Comparison of ENCODE assay signal across 10 mouse cellular contexts in the genomic region with DNA sequence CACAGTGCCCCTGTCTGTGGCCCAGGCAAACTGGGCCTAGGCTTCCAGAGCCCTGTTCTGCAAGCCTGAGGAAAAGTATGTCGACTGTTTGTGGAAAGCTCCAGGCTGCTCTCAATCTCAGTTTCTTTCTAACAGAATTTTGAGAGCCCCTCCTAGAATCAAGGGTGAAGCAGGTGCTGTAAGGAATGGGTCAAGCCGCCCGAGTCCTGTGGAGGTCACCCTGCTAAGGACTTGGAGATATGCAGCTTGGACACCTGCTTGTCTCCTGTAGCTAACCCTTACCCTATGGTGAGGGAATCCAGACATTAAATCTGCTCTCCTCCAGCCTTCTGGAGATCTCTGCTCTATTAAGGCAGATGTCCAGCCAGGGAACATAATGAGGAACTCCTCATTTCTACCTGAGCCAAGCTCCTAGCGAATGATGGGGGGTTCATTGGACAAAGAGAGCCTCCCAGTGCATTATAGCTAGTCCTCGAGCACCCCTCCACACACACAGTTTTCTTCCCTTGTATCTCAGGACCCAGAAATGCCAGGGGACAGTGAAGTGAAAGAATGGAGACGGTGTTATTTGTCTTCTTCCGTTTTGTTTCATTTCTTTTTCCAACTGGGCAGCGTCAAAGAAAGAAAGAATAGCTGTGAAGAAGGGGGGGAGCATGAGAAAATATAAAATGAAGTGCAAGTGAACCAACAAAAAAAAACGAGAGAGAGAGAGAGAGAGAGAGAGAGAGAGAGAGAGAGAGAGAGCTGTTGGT. TPM values are rescaled to one million over a fixed set of nuclear protein-coding genes. Genes with fewer than 3 reads are reported as not detected.
A peak's percentile ranks its signal among the peaks of the same experiment; 100 is the strongest.
DNase-seq lines count a peak whose midpoint lies in the region; ATAC-seq and TF ChIP-seq lines count a peak whose summit lies in the region.
"Had no signal": no experiment of that assay in that cellular context is flagged by ENCODE, and none has a peak within 500 bp of the region (broad histone marks: within the 10 kb centered on the region; RNA-seq: fewer than 3 reads in every experiment).

No protein-coding gene starts in this region.

- WGBS in lung, embryonic 16.5 days: 17% methylated on average over 9 of the region's 9 CpGs
- WGBS in intestine, postnatal 0 days: 51% methylated on average over 9 of the region's 9 CpGs
- 29% methylated on average over 9 of the region's 9 CpGs for WGBS in stomach, embryonic 14.5 days

- peaks cover 13% of the 10 kb centered on the region for H3K4me1 ChIP-seq in lung, embryonic 16.5 days (replicated peaks; ENCODE audit: control insufficient read depth, insufficient read depth, low read length)
- 0 out of 2 replicates have a peak, but pooled peaks cover 6% of the 10 kb centered on the region for H3K4me1 ChIP-seq in intestine, postnatal 0 days (replicated peaks; ENCODE audit: control insufficient read depth, insufficient read depth, low read length)
- H3K4me1 ChIP-seq in stomach, embryonic 14.5 days (ENCODE audit: control insufficient read depth, insufficient read depth, low read length): peaks cover 16% of the 10 kb centered on the region; the same call in 1 of the 2 replicates

- H3K9ac ChIP-seq in lung, embryonic 16.5 days (ENCODE audit: low read length): peak overlapping the region; percentile 93
- H3K9ac ChIP-seq in intestine, postnatal 0 days (ENCODE audit: low read depth, low read length): peak overlapping the region; percentile 64
- peak overlapping the region; percentile 81 for H3K9ac ChIP-seq in stomach, embryonic 14.5 days (replicated peaks; ENCODE audit: low read depth, low read length)

- TF ChIP-seq CTCF in intestine, postnatal 0 days (IDR thresholded peaks at IDR 0.05; ENCODE audit: low read depth): no peak
- no peak for TF ChIP-seq CTCF in layer of hippocampus, adult 2 months (conservative IDR thresholded peaks at IDR 0.05)

- peak; percentile 84 for DNase-seq in heart, adult 11 months
- no peak for DNase-seq in heart, postnatal 36 days
- no peak for DNase-seq in lung, postnatal 25 days (ENCODE audit: low spot score)
- no peak for DNase-seq in adrenal gland, postnatal 4 days (ENCODE audit: low spot score in 2 of 2)
- no peak for DNase-seq in layer of hippocampus, adult 2 months (ENCODE audit: low spot score in 2 of 2)

- peak overlapping the region; percentile 96 for H3K27ac ChIP-seq in lung, embryonic 16.5 days (ENCODE audit: low read length)
- no peak overlapping the region for H3K27ac ChIP-seq in intestine, postnatal 0 days (ENCODE audit: low read depth, low read length)
- no peak overlapping the region for H3K27ac ChIP-seq in stomach, embryonic 14.5 days (ENCODE audit: low read length)
- no peak overlapping the region for H3K27ac ChIP-seq in layer of hippocampus, adult 2 months

- H3K4me2 ChIP-seq in lung, embryonic 16.5 days (ENCODE audit: low read depth, low read length): peak overlapping the region; percentile 91
- peak overlapping the region; percentile 90 for H3K4me2 ChIP-seq in intestine, postnatal 0 days (replicated peaks; ENCODE audit: low read depth)
- peak overlapping the region; percentile 87 for H3K4me2 ChIP-seq in stomach, embryonic 14.5 days (replicated peaks; ENCODE audit: low read depth, low read length)

- no peak for ATAC-seq in lung, embryonic 16.5 days (ENCODE audit: low read depth)
- ATAC-seq in intestine, postnatal 0 days: no peak
- ATAC-seq in stomach, embryonic 14.5 days (ENCODE audit: insufficient number of reproducible peaks, insufficient read depth, low FRiP score, low read depth): no peak

- H3K9me3 ChIP-seq in lung, embryonic 16.5 days (ENCODE audit: control insufficient read depth, low read length): no peaks in the 10 kb centered on the region
- H3K9me3 ChIP-seq in intestine, postnatal 0 days (ENCODE audit: control insufficient read depth): no peaks in the 10 kb centered on the region
- no peaks in the 10 kb centered on the region for H3K9me3 ChIP-seq in stomach, embryonic 14.5 days (ENCODE audit: control insufficient read depth, low read depth, low read length)

- H3K4me3 ChIP-seq in lung, embryonic 16.5 days (ENCODE audit: low read length): peak overlapping the region; percentile 73
- peak overlapping the region; percentile 60 for H3K4me3 ChIP-seq in intestine, postnatal 0 days (ENCODE audit: low read depth, low read length)
- H3K4me3 ChIP-seq in stomach, embryonic 14.5 days (ENCODE audit: low read depth, low read length): peak overlapping the region; percentile 59
- H3K4me3 ChIP-seq in layer of hippocampus, adult 2 months: no peak overlapping the region

- H3K36me3 ChIP-seq in lung, embryonic 16.5 days (ENCODE audit: control insufficient read depth, insufficient read depth, low read length): peaks cover 3% of the 10 kb centered on the region; the same call in 1 of the 2 replicates
- peaks cover 11% of the 10 kb centered on the region; the same call in 1 of the 2 replicates for H3K36me3 ChIP-seq in intestine, postnatal 0 days (ENCODE audit: control insufficient read depth, insufficient read depth)
- peaks cover 7% of the 10 kb centered on the region; the same call in 1 of the 2 replicates for H3K36me3 ChIP-seq in stomach, embryonic 14.5 days (ENCODE audit: control insufficient read depth, insufficient read depth, low read length)

- peaks cover 58% of the 10 kb centered on the region for H3K27me3 ChIP-seq in lung, embryonic 16.5 days (ENCODE audit: control insufficient read depth, insufficient read depth, low read depth, low read length)
- peaks cover 94% of the 10 kb centered on the region for H3K27me3 ChIP-seq in intestine, postnatal 0 days (replicated peaks; ENCODE audit: control insufficient read depth, insufficient read depth, low read length)
- H3K27me3 ChIP-seq in stomach, embryonic 14.5 days (ENCODE audit: control insufficient read depth, insufficient read depth, low read length): peaks cover 23% of the 10 kb centered on the region

- intact Hi-C loops in heart, postnatal 36 days (cut with DNase I): no loop called here

RNA-seq across cellular contexts. Expression of gene Tbx2, which starts 2.8 kb away (rescaled TPM):
- total RNA-seq in heart, postnatal 36 days (2021): 1 to 10 TPM; 6.2 to 6.9 TPM
- polyA plus RNA-seq in lung, embryonic 16.5 days (2015; fragmentation: Nextera tagmentation; extraction: Ambion mirVana): 24.6 and 25.1 TPM in 2 replicates
- polyA plus RNA-seq in intestine, postnatal 0 days (2015; fragmentation: Nextera tagmentation; extraction: Ambion mirVana): 3.0 and 3.3 TPM in 2 replicates
- polyA plus RNA-seq in stomach, embryonic 14.5 days (2014; fragmentation: Nextera tagmentation; extraction: Ambion mirVana): 5.8 and 6.8 TPM in 2 replicates
- 10 to 100 TPM; 63.3 TPM for total RNA-seq in adrenal gland, postnatal 4 days (2021)
- 1 to 10 TPM; 1.5 to 1.6 TPM for total RNA-seq in layer of hippocampus, adult 2 months (2021)

RNA-seq across cellular contexts. Expression of gene Gm11444, which starts 15.0 kb away (rescaled TPM):
- total RNA-seq in heart, postnatal 36 days (2021): not detected
- not detected in 2 replicates for polyA plus RNA-seq in lung, embryonic 16.5 days (2015; fragmentation: Nextera tagmentation; extraction: Ambion mirVana)
- not detected in 2 replicates for polyA plus RNA-seq in intestine, postnatal 0 days (2015; fragmentation: Nextera tagmentation; extraction: Ambion mirVana)
- polyA plus RNA-seq in stomach, embryonic 14.5 days (2014; fragmentation: Nextera tagmentation; extraction: Ambion mirVana): not detected in 2 replicates
- not detected for total RNA-seq in adrenal gland, postnatal 4 days (2021)
- not detected for total RNA-seq in layer of hippocampus, adult 2 months (2021)
- total RNA-seq: layer of hippocampus, postnatal 25 days; monocyte, adult 5-6 weeks had no signal

RNA-seq across cellular contexts. Expression of gene Tbx4, which starts 51.0 kb away (rescaled TPM):
- not detected for total RNA-seq in heart, postnatal 36 days (2021)
- 61.4 and 70.5 TPM in 2 replicates for polyA plus RNA-seq in lung, embryonic 16.5 days (2015; fragmentation: Nextera tagmentation; extraction: Ambion mirVana)
- polyA plus RNA-seq in intestine, postnatal 0 days (2015; fragmentation: Nextera tagmentation; extraction: Ambion mirVana): not detected in 2 replicates
- not detected in 2 replicates for polyA plus RNA-seq in stomach, embryonic 14.5 days (2014; fragmentation: Nextera tagmentation; extraction: Ambion mirVana)
- not detected for total RNA-seq in adrenal gland, postnatal 4 days (2021)
- total RNA-seq in layer of hippocampus, adult 2 months (2021): under 1 TPM; 0.13 to 0.22 TPM
- total RNA-seq: monocyte, adult 5-6 weeks had no signal

Comparison
In these comparisons a context has a peak if more than half of its experiments do, and no peak if none do; other contexts are left out.
1. RNA of gene Tbx2, which starts 2.8 kb away (total RNA-seq): 63.3 TPM in adrenal gland, postnatal 4 days; 6.2 to 6.9 TPM in heart, postnatal 36 days and 1.5 to 1.6 TPM in layer of hippocampus, adult 2 months; every median in the first group is over 4 times any median in the second.
2. Peak in every context shown above with its lines, with median percentiles within 50 percentile points of each other: H3K4me2 ChIP-seq and H3K9ac ChIP-seq.